Mouse (Mus musculus): Measurements from ENCODE around the gene Cbx1.

Gene Cbx1

DNA sequence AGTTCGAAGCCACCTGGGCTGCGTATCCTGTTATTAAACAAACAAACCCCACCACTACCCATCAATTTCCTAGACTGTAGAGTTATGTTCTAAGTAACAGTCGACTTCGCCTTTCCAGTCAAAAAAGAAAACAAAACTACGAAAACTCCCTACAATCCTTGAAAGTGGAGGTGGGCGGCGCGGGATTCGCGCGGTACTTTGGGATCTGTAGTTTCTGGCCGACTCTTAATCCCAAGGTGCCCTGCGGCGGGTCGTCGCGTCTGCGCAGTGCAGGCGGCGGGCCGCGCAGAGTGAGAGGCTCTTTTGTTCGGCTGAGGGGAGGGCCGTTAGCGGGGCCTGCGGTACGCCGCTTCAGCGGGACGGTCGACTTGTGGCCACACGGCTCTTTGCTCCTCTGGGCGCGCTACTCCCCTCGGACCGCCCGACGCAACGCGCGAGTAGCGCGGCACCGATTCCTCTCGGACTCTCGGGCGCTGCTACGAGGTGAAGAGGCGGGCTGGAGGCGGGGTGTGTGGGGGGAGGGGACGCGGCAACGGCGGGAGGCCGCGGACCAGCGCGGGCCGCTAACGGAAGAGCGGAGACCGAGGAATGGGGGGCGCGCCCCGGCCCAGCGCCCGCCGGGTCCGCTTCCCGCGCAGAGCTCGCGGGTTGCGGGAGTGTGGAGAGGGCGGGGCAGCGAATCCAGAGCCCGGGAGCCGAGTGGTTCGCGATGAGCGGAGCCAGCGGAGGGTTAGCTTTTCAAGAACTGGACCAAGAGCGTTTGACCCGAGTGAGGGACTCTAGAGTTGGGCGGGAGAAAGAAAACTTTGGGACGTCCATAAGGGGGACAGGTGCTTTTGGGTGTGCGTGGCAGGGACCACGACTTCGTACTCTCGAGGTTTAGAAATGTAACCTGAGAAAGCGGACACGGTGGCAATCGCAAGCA lies at the start of gene Cbx1:
Cbx1 (plus strand) TSS at position 257 of the 925 bp plus-strand sequence.
- DNase-seq, result peak; percentile 95

DNA sequence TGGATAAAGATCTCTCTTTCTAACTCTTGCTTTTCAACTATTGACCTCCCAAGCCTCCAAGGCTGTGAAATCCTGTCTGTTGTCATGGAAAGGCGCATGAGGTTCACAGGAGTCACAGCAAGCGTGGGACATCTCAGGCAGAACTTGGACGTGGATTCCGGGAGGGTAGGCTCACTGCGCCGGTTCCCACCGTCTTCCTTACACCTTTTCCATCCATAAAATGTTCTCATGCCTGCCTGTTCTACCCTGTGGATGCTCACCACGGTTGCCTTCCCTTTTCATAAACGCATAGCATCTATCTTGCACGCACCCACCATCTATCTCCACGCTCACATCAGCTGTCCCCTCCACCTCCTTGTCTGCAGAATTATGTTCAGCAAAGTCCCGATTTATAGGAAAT lies 48.1 kb upstream of the Cbx1 start:
- no peak for DNase-seq

DNA sequence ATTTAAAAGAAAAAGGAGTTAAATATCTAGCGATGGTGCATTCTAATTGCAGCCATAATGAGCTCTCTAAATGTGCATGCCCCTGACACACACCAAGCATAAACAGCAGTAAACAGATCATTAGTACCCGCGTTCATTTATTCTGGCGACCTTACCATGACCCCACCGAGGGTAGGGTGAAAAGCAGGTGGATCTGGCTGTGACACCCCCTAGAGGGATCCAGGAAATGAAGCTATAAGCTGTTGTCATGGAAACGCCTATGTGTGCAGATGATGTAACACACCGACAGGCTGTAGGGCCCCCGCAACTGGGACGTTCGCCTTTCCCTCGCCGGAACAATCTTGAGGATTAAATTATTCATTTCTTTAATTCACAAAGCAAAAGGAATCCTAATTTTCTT lies 46.9 kb upstream of the Cbx1 start:
- DNase-seq, result no peak

DNA sequence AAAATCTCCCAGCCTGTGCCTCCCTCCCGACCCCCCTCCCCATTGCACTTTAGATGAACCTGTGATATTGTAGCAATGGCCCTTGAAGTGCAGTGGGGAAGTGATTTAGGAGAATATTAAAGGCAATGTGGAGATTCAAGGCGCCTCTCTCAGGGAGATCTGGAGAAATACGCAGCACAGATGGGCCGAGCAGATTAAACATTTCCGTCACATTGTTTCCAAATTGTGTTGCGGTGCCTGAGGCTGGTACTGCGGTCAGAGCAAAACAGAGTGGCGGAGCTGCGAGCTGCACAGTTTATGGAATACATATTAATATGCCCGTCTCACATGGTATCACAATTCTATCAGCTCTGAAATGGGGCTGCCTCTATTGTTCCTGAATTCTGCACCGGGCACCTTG lies 45.9 kb upstream of the Cbx1 start:
- no peak for DNase-seq

DNA sequence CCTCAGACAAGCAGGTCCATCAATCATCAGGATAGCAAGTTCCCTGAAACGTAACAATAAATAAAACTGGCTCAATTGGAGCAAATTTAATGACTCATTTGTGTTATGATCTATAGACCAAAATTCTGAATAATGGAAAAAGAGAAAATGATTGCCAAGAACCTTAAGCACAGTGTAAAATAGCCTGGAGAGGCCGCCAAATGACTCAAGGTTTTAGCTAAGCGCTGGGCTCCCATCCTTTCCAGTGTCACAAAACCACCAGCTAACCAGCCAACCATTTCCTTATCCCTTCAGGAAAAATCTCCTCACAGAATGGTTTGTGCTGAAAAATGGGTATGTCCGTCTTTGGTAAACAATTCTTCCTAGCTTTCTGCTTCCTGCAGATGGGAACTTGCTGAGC lies 45.0 kb upstream of the Cbx1 start:
- DNase-seq, result no peak

DNA sequence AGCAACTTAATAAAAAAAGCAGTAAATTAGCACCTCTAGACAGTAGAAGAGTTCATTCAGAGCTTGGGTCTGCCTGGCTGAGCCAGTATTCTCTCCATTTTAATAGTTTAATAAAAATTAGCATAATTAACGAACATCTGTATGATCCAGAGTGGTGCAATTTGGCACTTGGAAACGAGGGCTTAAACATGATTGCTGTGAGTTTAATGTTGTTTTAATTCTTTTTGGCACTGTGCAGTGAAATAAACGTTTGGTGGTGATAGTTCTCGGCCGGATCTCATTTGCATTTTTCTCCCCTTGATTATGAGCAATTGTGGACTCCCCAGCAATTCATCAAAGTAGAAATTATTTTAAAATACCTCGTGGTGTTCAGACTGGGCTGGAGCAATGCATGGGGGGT lies 42.3 kb upstream of the Cbx1 start:
- no peak for DNase-seq

DNA sequence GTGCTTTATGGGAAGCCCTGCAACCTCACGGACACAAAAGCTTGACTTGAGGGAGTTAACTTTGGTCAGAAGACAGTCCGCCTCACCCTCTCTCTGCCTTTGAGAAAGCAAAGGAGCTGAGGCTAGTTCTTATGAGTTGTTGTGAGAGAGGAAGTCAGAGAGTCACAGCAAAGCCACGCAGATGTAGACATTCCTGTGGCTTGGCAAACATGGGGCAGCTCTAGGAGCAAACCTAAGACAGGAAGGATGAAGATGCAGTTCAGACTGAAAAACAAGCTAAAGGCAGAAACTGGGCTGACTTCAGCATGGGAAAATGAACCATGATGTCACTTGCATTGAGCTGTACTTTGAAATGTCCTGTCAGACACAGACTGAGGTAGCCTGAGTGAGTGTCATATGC lies 41.4 kb upstream of the Cbx1 start:
- no peak for DNase-seq

DNA sequence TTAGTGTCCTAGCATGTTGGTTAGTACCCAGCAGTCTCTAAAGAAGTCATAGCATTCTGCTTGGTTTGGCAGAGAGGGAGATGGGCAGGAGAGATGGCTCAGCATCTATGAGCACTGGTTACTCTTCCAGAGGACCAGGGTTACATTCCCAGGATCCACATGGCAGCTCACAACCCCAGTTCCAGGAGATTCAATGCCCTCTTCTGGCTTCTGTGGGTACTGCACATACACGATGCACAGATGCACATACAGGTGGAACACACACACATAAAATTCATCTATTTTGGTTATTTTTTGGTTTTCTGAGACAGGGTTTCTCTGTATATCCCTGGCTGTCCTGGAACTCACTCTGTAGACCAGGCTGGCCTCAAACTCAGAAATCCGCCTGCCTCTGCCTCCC lies 33.6 kb upstream of the Cbx1 start:
- DNase-seq, result no peak

DNA sequence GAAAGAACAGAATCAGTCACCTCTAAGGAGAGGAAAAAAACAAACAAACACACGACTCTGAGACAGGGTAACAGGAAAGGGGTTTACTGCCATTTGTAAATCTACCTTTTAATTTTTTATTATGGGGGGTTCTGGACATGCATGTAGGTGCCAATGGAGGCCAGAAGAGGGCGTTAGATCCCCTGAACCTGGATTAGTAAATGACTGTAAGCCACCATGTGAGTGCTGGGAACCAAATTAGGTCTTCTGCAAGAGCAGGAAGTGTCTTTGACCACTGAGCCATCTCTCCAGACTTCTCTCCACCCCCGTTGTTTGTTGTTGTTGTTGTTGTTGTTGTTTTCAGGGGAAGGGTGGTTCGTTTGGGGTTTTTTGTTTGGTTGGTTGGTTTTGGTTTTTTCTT lies 31.5 kb upstream of the Cbx1 start:
- DNase-seq, result no peak

DNA sequence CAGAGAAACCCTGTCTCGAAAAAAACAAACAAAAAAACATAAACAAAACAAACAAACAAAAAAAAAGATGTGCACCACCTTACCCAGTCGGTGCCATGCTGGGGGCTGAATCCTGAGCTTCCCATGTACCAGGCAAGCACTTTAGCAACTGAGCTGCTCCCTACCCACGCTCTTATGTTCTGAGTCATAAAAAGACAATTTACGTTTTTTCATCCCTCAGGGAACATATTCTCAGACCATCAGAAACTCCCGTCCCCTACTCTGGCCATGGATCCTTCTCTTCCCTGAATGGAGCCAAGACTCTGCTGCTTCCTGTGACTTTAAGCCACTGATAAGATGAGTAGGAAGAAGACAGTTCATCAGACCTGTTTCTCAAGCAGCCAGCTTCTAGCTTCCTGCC lies 30.5 kb upstream of the Cbx1 start:
- DNase-seq, result no peak

DNA sequence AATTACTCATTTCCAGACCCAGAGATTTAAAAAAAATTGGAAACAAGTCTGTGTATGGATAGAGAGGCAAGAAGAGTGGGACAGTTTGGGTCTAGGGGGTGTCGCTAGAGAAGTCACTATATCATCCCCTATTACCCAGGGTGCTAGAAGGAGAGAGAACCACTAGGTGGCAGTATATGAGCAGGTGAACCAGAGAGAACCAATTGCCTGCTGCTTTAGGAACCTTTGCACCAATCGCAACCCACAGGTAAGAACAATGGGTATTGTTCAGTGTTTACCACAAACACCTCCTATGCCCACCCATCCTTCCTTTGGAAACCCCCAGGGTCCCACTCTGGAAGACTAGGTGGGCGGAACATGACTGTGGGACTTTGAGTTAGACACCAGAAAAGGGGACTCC lies 28.9 kb upstream of the Cbx1 start:
- peak; percentile 74 for DNase-seq

DNA sequence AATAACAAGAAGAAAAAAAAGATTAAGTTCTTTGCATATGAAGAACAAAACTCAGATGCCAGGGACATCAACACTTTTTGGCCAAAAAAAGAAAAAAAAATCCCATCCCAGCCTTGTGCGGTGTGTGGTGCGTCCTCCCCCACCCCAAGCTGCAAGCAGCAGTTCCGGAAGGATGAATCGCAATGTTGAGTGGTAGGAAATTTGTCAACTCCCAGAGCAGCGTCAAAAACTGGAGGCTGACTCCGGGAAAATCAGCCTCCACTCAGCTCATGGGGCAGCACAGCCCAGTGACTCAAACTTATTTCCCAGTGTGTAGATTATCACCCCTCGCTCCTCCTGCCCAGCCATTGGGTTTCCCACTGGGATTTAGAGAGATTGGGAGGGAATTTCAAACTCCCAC lies 26.9 kb upstream of the Cbx1 start:
- no peak for DNase-seq

DNA sequence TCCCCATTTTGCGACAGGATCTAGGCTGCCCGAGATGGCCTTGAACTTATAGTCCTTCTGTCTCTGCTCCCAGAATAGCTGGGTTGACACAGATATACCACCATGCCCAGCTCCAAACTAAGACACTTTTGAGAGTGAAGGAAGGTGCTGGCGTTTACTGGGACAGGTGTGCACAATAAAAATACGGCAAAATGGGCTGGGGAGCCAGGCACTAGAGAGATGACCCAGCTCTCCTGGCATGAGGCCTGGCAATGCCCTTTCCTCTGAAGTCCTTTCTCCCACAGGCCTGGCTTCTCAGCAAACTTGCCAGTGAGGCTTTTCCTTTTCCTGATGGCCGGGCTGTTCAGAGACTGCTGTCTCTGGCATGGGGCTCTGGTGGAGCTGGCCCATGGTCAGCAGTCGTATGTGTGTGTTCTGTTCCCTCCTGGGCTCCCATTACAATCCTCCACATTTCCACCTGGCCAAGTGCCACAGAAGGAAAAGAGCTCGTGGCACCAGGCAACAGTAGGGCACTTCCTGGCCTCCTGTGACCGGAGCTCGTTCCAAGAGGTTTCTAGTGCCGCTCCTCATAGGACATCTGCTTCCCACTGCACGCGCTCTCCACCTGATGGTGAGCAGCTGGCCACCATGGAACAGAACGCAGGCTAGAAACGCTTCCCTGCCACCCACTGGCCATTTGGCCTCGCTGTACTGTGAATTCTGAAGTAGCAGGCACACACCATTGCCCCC lies 26.0 kb upstream of the Cbx1 start:
- DNase-seq, result peak; percentile 37

DNA sequence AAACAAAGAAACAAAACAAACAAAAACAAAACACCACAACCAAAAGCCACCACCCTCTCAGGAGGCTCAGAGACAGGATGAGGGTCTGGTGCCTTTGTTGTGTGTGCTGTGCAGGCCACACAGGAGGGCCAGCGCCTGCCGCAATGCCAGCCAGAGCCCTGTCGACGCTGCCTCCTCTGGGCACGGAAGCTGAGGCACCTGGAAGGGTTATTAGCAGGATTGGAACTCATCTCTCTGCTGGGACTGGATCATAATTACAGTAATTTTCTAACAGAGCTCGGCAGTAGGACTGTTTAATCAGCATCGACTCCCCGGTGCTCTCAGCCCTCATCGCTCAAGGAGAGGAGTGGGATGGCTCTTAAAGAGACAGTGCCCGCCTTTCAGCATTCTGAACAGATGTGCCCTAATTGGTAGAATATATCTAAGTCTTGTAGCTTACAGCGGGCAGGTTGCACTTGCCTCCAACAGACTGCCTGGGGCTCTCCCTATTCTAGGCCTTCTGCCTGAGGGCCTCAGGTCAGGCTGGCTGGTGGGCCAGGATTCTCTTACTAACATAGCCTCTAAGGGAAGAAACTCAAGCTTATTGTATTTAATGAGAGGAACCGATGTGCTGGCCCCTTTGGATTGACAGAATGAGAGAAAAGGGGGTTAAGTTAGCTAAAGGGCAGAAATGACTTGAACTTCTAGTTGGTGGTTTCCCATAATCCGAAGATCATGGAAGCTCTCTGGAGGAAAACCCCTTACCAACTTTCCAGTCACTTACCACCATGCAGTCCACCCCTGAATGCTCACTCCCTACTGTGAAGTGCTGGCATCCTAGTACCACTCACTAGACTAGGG lies 24.2 kb upstream of the Cbx1 start:
- DNase-seq, result no peak

DNA sequence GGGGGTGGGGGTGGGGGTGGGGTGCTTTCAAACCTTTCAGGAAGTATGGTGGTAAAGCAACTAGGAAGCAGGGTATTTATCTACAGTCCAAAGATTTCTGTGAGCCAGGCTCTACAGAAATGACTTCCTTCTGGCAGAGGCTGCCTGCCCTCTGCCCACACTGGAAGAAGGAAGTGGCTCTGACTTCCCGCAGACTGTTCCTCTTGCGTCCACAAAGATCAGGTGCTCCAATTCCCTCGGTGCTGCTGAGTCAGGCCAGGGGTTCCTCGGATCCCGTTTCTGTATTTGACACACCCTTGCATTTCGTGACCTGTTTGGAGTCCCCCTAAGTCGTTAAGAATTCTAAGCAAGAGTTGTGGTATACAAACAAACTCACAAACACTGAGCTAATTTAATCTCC lies 23.3 kb upstream of the Cbx1 start:
- DNase-seq, result no peak

DNA sequence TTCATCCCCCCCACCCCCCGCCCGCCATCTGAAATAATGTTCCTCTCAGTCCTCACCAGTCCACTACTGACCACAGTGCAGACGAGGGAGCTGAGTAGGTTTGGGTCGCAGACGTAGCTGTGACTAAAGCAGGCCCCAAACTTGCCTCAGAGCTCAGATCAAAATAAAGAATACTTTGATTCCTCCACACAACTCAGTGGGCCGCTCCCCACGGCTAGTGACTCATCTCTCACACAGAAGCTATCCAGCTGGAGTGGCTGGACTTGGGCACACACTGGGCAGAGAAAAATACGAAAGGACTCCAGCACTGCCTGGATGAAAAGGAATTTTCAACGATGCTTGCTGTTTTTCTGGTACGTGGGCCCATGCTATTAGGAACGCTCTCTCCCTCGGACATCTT lies 22.4 kb upstream of the Cbx1 start:
- no peak for DNase-seq

DNA sequence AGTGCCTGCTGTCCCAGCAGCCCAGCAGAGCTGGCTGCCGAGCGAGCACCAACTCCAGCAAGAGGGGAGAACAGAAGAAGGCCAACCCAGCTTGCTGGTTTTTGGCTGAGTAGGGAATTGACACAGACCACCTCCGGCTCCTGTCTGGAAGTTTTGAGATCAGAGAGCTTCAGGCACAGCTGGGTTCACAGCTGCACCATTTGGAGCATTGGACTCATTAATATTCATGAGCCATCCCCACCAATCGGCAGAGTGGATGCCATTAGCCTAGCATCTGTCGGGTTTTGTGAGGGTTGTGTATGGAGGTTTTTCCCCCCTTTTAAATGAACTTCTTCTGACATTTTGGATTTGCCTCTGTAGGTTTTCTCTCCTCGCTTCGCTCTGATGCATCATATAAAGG lies 21.8 kb upstream of the Cbx1 start:
- DNase-seq, result no peak

DNA sequence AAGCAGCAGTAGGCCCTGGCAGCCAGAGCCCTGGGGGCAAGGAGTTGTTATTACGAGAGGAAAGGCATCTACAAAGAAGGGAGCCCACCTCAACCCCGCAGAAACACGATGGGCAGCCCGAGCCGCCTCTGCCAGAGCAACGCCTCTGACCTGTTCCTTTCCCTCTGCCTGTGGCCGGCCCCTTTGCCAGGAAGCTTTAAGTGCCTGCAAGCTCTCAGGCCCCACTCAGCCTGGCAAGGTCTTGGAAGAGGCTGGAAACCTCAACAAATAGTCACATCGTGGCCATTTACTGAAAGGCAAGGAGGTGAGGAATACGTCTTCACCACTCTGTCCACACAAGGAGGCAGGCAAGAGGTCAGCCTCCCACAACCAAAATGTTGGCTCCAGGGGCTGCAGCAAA lies 20.7 kb upstream of the Cbx1 start:
- DNase-seq, result no peak

DNA sequence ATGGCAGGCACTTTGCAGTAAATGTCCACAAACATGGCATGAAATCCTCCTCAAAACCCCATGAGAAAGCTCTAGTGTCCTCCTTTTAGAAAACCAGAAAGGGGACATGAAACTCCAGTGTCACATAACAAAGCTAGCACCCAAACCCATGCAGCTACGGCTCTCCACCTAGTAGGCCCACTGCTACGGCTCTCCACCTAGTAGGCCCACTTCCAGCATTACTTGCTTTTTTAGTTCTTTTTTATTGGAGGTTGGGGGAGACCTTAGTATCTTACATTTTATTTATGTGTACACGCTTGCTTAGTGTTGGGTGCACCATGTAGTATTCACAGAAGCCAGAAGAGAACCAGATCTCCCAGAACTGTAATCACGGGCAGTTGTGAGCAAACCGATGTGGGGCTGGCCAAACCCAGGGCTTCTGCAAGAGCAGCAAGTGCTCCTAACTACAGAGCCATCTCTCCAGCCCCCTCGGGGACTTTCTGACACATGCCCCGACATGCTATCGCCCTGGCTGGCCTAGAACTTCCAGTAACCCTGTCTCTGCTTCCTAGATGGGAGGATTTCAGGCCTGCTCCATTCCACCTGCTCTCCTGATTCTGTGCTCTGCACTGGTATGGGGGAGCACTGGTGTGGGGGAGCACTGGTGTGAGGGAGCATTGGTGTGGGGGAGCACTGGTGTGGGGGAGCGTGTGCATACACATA lies 17.5 kb upstream of the Cbx1 start:
- DNase-seq, result no peak

DNA sequence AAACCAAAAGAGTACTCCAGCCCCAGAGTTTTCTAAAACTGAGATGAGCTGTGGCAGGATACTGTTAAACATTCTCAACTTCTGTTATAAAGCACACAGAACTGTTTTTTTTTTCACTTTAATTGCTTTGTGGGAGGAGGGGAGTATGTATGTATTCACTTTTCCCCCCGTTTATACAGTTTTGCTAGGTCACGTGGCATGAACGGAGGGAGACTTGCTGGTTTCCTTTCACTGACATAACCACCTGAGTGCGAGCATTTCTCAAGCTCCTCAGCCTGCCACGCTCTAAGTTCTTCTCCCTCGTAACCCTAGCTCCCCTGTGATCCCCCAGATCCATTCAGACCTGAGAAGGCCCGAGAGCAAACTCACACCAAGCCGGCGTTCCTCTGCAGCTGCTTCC lies 16.5 kb upstream of the Cbx1 start:
- no peak for DNase-seq

DNA sequence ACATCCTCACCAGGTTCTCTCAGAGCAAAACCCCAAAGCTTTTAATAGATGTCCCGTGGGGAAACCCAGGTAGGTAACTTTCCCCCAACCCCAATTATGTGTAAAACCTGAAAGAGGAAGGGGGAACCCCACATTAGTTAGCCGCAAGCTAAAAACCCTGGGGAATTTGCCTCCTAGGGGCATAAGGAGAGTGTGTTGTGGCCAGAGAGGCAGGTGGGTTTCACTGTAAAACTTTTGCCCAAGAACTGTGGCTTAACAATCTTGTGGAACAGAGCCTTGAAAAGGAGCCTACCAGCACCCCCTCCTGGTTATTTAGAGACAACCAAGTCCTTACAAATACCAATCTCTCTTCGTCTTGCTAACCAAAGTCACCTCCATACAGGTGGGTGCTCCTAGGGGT lies 14.4 kb upstream of the Cbx1 start:
- no peak for DNase-seq

DNA sequence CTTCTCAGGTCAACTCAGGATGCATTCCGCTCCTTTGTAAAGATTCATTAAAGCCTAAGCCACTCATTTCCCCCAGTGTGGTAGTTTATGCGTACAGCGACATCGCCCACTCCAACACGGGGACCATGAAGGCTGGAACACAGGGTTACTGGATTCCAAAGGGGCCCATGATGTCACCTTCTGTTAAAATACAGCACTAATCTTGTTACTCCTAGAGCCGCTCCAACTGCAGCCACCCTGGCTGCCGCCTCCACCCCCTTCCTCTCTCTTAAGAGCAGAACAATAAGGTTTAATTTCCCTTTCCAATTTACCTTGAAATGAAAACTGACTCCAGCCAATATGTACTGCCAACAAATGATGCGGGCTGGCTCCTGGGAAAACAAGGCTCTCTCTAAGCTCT lies 13.9 kb upstream of the Cbx1 start:
- no peak for DNase-seq

DNA sequence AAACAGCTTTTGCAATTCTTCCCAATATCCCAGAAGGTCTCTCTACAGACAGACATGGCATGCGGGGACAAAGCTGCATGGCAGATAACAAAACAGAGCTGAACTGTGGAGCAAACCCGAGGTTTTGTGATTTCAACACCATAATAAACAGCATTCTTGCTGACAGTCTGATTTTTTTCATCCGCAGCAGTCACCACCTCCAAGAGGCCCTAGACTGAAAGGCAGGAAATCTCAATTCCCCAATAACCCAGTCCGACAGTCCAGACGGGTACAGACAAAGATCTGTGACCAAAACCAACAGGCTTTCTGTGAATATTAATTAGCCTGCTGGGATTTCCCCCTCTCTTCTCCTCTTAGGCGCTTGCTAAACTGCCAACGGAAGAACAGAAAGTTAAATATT lies 13.3 kb upstream of the Cbx1 start:
- no peak for DNase-seq

Measured in kidney, postnatal 14 days (tissue).